Mouse (Mus musculus) cerebellum, adult 2 months (tissue): ENCODE data around the gene Itpkb. TPM values are rescaled to one million over a fixed set of nuclear protein-coding genes. Genes with fewer than 3 reads are reported as not detected.
"Not testable (repeated sequence)": the region's sequence is repeated elsewhere in the genome, so short reads cannot be mapped to it uniquely, and the experiment has no call there.

Experiments used
- DNase-seq, 2 experiments: peaks; one replicate each; pipeline ENCODE4 v3.0.0; 2021
- H3K27ac ChIP-seq: fragments of 200-500 bp; 2 replicates; pipeline ENCODE4 v1.5.1; 2012; ENCODE audit warnings: low read length, control low read depth, inconsistent platforms; ENCODE audit not compliant: insufficient read depth
- H3K27me3 ChIP-seq: fragments of 200-500 bp; 2 replicates; pipeline ENCODE4 v1.6.1; 2012; ENCODE audit warnings: inconsistent platforms, mild to moderate bottlenecking, low read length, moderate library complexity; ENCODE audit not compliant: control insufficient read depth, insufficient read depth
- H3K4me1 ChIP-seq: fragments of 200-500 bp; 2 replicates; pipeline ENCODE4 v1.6.1; 2011; ENCODE audit warnings: low read length; ENCODE audit not compliant: control insufficient read depth, insufficient read depth
- H3K4me3 ChIP-seq: fragments of 200-500 bp; replicated peaks from 2 replicates; pipeline ENCODE3; 2011; ENCODE audit warnings: mild to moderate bottlenecking, low read depth, low read length, control low read depth; ENCODE audit not compliant: insufficient read depth
- CTCF ChIP-seq: fragments of 200-500 bp; IDR thresholded peaks from 2 replicates; pipeline ENCODE4 v1.5.1; 2011; ENCODE audit warnings: low read depth, mild to moderate bottlenecking, control low read depth, low read length, moderate library complexity, borderline replicate concordance; ENCODE audit not compliant: insufficient read depth
- POLR2A ChIP-seq: fragments of 200-500 bp; IDR thresholded peaks from 2 replicates; pipeline ENCODE4 v1.6.1; 2011; ENCODE audit warnings: low read length, control low read depth, borderline replicate concordance; ENCODE audit not compliant: insufficient read depth
- WGBS: fragments of 180-500 bp; shearing (Covaris S2); methylation state at CpG from one replicate; pipeline ENCODE4 v1.1.7; 2018; 5-methylcytosine and 5-hydroxymethylcytosine counted together
- polyA plus RNA-seq: library from polyadenylated mRNA; depleted of rRNA; stranded (reverse); fragments of >200 nt; gene quantifications from 2 replicates; pipeline ENCODE4 v1.2.3, GENCODE M21; 2012

The Itpkb gene
- polyA plus RNA-seq, 1 experiment, result 34.1 TPM

DNA sequence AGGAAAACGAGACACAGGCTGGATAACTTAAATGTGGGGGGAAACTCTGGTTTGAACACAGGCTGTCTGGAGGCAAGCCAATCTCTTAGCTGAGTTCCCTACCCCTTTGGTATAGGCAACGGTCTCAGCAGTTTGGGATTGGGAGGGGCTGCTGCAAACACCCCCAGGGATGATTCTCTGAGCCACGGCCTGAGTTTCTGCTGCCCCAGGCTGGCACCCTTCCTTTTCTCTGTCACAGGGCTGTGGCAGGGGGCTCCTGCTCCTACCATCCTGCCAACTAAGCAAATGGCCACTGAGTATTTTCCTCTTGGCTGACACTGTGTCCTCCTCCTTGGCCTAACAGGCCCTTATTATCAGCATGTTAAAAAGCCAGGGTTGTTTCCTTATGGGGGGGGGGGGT, 37.3 kb downstream of the Itpkb start:
- Histone ChIP-seq H3K27ac (no peak overlapping the region), H3K27me3 (no peaks in the 10 kb centered on the region), H3K4me1 (peaks cover 16% of the 10 kb centered on the region; the same call in 1 of the 2 replicates), H3K4me3 (no peak overlapping the region)
- TF ChIP-seq POLR2A, result no peak
- TF ChIP-seq CTCF, result no peak
- DNase-seq, result no peak
- 81% methylated on average over 3 of the region's 3 CpGs for WGBS

DNA sequence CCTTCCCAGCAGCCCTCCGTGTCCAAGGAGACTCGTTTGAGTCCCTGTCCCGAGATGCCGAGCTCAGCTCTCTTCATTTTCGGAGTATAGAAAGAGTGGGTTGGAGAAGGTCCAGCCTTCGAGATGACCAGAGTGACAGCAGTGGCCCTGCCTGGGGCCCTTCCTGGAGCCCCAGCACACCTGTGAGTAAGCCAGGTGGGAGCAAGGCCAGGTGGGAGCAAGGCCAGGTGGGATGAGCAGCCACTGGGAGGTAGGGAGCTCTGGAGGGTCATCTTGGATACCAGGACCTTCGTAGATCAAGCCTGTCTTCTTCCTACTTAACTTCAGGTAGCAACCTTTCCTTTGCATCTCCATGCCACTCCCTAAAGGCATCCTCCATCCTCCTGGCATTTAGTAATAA, 37.8 kb downstream of the Itpkb start:
- WGBS, result 42% methylated on average over 7 of the region's 7 CpGs
- TF ChIP-seq CTCF (no peak), POLR2A (no peak)
- no peaks in the 10 kb centered on the region for H3K27me3 ChIP-seq
- peaks cover 16% of the 10 kb centered on the region; the same call in 1 of the 2 replicates for H3K4me1 ChIP-seq
- no peak overlapping the region for H3K27ac ChIP-seq
- peak; percentile 39 to 45 for DNase-seq
- no peak overlapping the region for H3K4me3 ChIP-seq

DNA sequence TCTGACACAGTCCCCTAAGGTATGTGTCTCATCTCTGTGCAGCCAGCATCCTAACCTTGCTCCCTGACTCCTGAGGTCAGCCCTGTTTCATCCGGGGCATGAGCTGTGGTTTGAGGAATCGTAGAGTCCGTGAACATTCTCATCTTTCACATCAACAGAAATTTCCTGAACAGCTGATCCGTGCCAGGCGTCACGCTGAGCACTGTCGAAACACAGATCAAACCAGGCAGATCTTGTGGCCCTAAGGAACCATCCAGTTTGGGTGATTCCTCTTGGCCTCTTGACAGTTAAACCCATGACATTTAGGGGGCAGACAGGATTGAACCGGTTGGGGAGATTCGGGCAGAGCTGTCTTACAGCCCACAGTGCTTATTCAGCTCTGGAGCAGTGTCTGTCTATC, 38.4 kb downstream of the Itpkb start:
- Histone ChIP-seq H3K4me1 (peaks cover 16% of the 10 kb centered on the region; the same call in 1 of the 2 replicates), H3K4me3 (no peak overlapping the region), H3K27ac (no peak overlapping the region), H3K27me3 (no peaks in the 10 kb centered on the region)
- peak in 1 of 2 experiments; percentile 28 for DNase-seq
- TF ChIP-seq CTCF, result no peak
- TF ChIP-seq POLR2A, result no peak
- WGBS, result 32% methylated on average over 9 of the region's 9 CpGs

DNA sequence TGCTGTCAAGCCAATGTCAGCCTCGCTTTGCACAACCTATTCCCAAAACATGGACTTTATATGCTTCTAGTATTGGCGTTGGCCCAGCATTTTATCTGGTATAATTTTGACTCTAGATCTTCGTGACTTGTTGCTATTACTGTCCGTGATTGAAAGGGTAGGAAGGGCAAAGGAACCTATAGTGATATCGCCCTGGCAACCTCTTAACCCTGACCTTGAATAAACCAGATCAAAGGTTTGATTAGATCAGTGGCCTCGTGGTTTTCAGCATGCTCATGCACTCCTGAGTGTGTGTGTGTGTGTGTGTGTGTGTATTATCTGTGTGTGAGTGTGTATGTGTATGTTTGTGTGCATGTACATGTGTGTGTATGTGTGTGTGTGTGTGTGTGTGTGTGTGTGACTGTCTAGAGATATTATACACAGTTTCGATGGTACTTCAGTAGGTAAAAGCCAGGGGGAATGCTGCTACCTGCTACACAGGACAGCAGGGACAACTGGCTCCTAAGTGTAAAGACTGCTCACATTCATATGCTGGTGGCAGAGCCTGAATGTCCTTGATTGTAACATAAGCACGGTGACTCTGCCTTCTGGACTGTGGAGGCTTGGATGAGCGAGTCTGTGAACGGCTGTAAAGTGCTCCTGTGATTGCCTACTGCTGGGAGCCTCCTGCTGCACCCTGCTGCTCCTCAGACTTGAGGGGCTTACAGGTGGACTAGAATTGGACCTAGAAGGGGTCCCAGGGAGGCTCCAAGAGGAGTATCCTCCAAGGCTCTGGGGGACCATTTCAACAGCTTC, 40.8 kb downstream of the Itpkb start:
- 73% methylated on average over 10 of the region's 10 CpGs for WGBS

DNA sequence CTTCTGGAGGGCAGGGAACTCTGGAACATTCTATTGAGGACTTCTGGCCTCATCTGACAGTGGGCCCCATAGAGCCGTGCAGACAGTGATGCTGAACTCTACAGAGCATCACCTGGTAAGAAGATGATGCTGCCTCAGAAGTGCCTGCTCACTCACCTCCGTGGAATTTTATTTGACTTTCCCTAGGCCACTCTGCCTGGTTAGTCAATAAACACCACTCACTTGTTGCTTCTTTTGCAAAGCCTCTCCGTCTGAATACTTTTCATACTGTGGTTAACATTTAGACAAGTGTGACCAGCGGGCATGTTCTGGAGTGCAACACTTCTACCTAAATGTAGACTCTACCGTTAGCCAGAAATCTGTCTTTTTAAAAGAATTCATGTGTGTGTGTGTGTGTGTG, 42.0 kb downstream of the Itpkb start:
- DNase-seq, H3K27me3 ChIP-seq, H3K27ac ChIP-seq, H3K4me3 ChIP-seq: not testable (repeated sequence)
- 87% methylated on average over 5 of the region's 5 CpGs for WGBS
- peaks cover 11% of the 10 kb centered on the region; the same call in 1 of the 2 replicates for H3K4me1 ChIP-seq

More for the DNA sequence above, 40.8 kb downstream of the Itpkb start:
- no peaks in the 10 kb centered on the region for H3K27me3 ChIP-seq
- DNase-seq, result no peak
- no peak overlapping the region for H3K4me3 ChIP-seq
- TF ChIP-seq POLR2A (no peak), CTCF (no peak)
- no peak overlapping the region for H3K27ac ChIP-seq
- peaks cover 16% of the 10 kb centered on the region; the same call in 1 of the 2 replicates for H3K4me1 ChIP-seq

DNA sequence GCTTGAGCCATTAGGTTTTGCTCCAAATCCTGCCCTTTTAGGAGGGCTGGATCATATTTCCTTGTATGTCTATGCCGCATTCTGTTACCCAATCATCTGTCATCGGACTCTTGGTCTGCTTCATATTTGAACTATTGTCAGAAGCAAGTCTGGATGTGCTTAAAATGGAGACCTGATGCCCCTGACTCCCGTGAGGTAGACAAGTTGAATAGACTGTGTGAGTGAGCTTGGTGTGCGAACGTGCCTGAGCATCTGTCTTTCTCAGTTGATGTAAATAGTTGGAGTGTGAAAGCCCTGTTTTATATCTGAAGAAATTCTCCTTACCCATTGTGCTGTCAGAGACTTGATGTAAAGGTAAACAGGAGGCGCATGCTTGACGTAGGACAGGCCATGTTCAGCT, 46.3 kb downstream of the Itpkb start:
- Histone ChIP-seq H3K4me1 (no peaks in the 10 kb centered on the region), H3K27me3 (no peaks in the 10 kb centered on the region), H3K4me3 (no peak overlapping the region), H3K27ac (no peak overlapping the region)
- 91% methylated on average over 7 of the region's 7 CpGs for WGBS
- TF ChIP-seq POLR2A (no peak), CTCF (no peak)
- no peak for DNase-seq

DNA sequence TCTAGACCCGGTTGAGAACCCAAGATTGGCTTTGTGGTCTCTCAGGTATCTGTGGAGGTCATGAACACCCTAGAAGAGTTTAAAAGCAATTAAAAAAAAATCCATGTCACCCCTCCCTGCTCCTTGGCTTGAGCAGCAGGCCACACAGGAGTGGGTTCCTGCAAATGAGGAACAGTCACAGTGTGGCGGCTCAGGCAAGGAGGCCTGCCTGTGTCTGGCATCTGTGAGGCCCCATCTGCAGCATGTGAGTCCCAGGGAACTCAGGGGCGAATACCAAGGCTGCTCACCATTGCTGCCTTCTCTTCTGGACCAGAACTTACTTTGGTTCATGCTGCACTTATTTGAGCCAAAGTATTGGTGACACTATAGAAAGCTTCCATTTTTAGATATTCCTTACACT, 49.3 kb downstream of the Itpkb start:
- TF ChIP-seq CTCF (no peak), POLR2A (no peak)

DNA sequence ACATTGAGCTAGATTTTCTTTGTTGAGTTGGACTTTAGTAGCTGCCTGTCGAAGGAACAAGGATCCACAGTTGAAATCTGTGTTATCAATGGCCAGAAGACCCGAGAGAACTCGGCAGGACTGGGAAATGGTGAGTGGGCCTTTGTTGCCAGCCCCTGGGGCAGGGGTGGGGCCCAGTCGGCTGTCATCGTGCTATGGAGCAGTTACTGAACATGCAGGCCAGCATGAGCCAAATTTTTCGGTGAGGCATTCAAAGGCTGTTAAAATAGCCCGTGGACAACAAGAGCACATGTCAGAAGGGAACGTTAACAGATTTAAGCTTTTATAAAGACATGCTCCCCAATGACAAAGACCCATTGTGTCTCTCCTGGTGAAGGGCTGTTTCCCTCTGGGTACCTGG, 52.1 kb downstream of the Itpkb start:
- Histone ChIP-seq H3K4me3 (no peak overlapping the region), H3K27me3 (no peaks in the 10 kb centered on the region), H3K4me1 (no peaks in the 10 kb centered on the region), H3K27ac (no peak overlapping the region)
- no peak for DNase-seq
- TF ChIP-seq CTCF (no peak), POLR2A (no peak)
- WGBS, result 20% methylated on average over 8 of the region's 8 CpGs

More for the DNA sequence above, 49.3 kb downstream of the Itpkb start:
- Histone ChIP-seq H3K4me3 (no peak overlapping the region), H3K27ac (no peak overlapping the region), H3K4me1 (no peaks in the 10 kb centered on the region), H3K27me3 (no peaks in the 10 kb centered on the region)
- no peak for DNase-seq
- 68% methylated on average over 3 of the region's 3 CpGs for WGBS
